Mouse (Mus musculus): ENCODE results near the gene Syvn1. TPM values are rescaled to one million over a fixed set of nuclear protein-coding genes. Genes with fewer than 3 reads are reported as not detected.

Syvn1 gene
- total RNA-seq (2021) = 10 to 100 TPM; 21.3 to 24.2 TPM
- 17.1 and 23.1 TPM in 2 replicates for polyA plus RNA-seq (2012; rRNA removed)
- long read RNA-seq, transcript Syvn1-204 (16 exons, 3,464 nt) = major isoform, 13 of 23 reads
- long read RNA-seq, partial matches to known transcripts = 7 of 23 reads
- long read RNA-seq, other reads (novel, unspliced or antisense) = 3 of 23 reads

- no peaks in the 10 kb centered on the region for H3K36me3 ChIP-seq (ENCODE audit: control insufficient read depth, insufficient read depth, low read length)
- peaks cover 3% of the 10 kb centered on the region; the same call in 1 of the 2 replicates for H3K79me2 ChIP-seq (replicated peaks; ENCODE audit: control insufficient read depth, insufficient read depth, low read length)
- no peaks in the 10 kb centered on the region for H3K27me3 ChIP-seq (ENCODE audit: control insufficient read depth, insufficient read depth, low read length)
- peak within 1 kb of the TSS; percentile 82 for H3K4me3 ChIP-seq
- peak within 1 kb of the TSS; percentile 99 for H3K27ac ChIP-seq
- TF ChIP-seq CTCF (IDR thresholded peaks at IDR 0.05) (no peak), POLR2A (IDR thresholded peaks at IDR 0.05; ENCODE audit: insufficient read depth, low read depth, low read length) (peak; percentile 81), EP300 (IDR thresholded peaks at IDR 0.05; ENCODE audit: insufficient read depth, low read depth, low read length) (peak; percentile 27; the same call in 1 of the 2 replicates)
- H3K4me1 ChIP-seq (ENCODE audit: control insufficient read depth, insufficient read depth, low read length) = peaks cover 5% of the 10 kb centered on the region
- intact Hi-C loops (cut with DNase I) = loop anchor here (10.0 kb wide), 1 partner anchor 78 kb away; the partner anchor contains the start of gene Snx15
- DNase-seq = peak; percentile 93 to 94
- under 1% methylated on average over 65 of the region's 65 CpGs for WGBS
- peak within 1 kb of the TSS; percentile 91 for H3K9ac ChIP-seq (ENCODE audit: low read depth, low read length)
Measured at GRCm38 (mm10) chr19:6046294-6047153, at the start of gene Syvn1. Gene Syvn1 (plus strand): TSS chr19:6046576.

DNA sequence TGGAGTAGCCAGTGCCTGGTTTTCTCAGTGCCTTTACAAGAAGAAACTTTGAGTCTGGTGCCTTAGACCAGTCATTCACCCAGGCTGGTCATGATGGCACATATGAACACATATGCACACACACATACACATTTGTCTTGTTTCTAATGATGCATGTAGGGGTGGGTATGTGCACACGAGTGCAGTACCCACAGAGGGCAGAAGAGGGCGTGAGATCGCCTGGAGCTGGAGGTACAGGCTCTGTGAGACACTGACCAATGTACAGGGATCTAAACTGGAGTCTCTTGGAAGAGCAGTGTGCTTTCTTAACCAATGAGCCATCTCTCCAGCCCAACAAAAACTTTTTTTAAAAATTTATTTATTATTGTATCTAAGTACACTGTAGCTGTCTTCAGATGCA is 48.2 kb upstream of the Syvn1 start:
- WGBS = 84% methylated on average over 3 of the region's 3 CpGs
- Histone ChIP-seq H3K4me3 (no peak overlapping the region), H3K27me3 (ENCODE audit: control insufficient read depth, insufficient read depth, low read length) (no peaks in the 10 kb centered on the region), H3K27ac (no peak overlapping the region), H3K79me2 (replicated peaks; ENCODE audit: control insufficient read depth, insufficient read depth, low read length) (no peaks in the 10 kb centered on the region), H3K4me1 (ENCODE audit: control insufficient read depth, insufficient read depth, low read length) (no peaks in the 10 kb centered on the region), H3K36me3 (ENCODE audit: control insufficient read depth, insufficient read depth, low read length) (no peaks in the 10 kb centered on the region), H3K9ac (ENCODE audit: low read depth, low read length) (no peak overlapping the region)
- TF ChIP-seq EP300 (IDR thresholded peaks at IDR 0.05; ENCODE audit: insufficient read depth, low read depth, low read length) (no peak), POLR2A (IDR thresholded peaks at IDR 0.05; ENCODE audit: insufficient read depth, low read depth, low read length) (no peak), CTCF (IDR thresholded peaks at IDR 0.05) (peak; percentile 33)
- DNase-seq = no peak
- intact Hi-C loops (cut with DNase I) = no loop called here

DNA sequence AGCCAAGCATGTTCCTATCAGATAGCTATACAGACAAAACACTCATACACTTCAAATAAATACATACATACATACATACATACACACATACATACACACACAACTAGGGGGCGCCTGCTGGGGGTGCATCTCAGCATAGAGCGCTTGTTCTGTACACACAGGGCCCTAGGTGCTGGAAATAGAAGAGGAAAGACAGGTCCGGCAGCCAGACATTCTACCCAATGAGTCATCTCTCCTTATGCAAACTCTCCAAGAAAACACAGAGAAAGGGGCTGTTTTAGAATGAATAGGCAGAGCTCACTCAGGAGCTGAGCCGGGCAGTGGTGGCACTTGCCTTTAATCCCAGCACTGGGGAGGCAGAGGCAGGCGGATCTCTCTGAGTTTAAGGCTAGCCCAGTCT is 46.4 kb upstream of the Syvn1 start:
- Histone ChIP-seq H3K9ac (ENCODE audit: low read depth, low read length) (no peak overlapping the region), H3K4me1 (ENCODE audit: control insufficient read depth, insufficient read depth, low read length) (no peaks in the 10 kb centered on the region), H3K36me3 (ENCODE audit: control insufficient read depth, insufficient read depth, low read length) (no peaks in the 10 kb centered on the region), H3K4me3 (no peak overlapping the region), H3K27me3 (ENCODE audit: control insufficient read depth, insufficient read depth, low read length) (no peaks in the 10 kb centered on the region), H3K79me2 (replicated peaks; ENCODE audit: control insufficient read depth, insufficient read depth, low read length) (no peaks in the 10 kb centered on the region), H3K27ac (no peak overlapping the region)
- intact Hi-C loops (cut with DNase I) = no loop called here
- DNase-seq = no peak
- TF ChIP-seq CTCF (IDR thresholded peaks at IDR 0.05) = no peak
- no peak for TF ChIP-seq POLR2A (IDR thresholded peaks at IDR 0.05; ENCODE audit: insufficient read depth, low read depth, low read length)
- TF ChIP-seq EP300 (IDR thresholded peaks at IDR 0.05; ENCODE audit: insufficient read depth, low read depth, low read length) = no peak
- WGBS = 73% methylated on average over 5 of the region's 5 CpGs

GRCm38 (mm10) chr19:6005541-6005940 is 40.8 kb upstream of the Syvn1 start:
- no peaks in the 10 kb centered on the region for H3K27me3 ChIP-seq (ENCODE audit: control insufficient read depth, insufficient read depth, low read length)
- H3K9ac ChIP-seq (ENCODE audit: low read depth, low read length) = no peak overlapping the region
- no peak for TF ChIP-seq EP300 (IDR thresholded peaks at IDR 0.05; ENCODE audit: insufficient read depth, low read depth, low read length)
- TF ChIP-seq CTCF (IDR thresholded peaks at IDR 0.05) = no peak
- TF ChIP-seq POLR2A (IDR thresholded peaks at IDR 0.05; ENCODE audit: insufficient read depth, low read depth, low read length) = no peak
- no peak overlapping the region for H3K4me3 ChIP-seq
- H3K27ac ChIP-seq = no peak overlapping the region
- 76% methylated on average over 11 of the region's 11 CpGs for WGBS
- H3K36me3 ChIP-seq (ENCODE audit: control insufficient read depth, insufficient read depth, low read length) = no peaks in the 10 kb centered on the region
- no peak for DNase-seq
- H3K4me1 ChIP-seq (ENCODE audit: control insufficient read depth, insufficient read depth, low read length) = no peaks in the 10 kb centered on the region
- no peaks in the 10 kb centered on the region for H3K79me2 ChIP-seq (replicated peaks; ENCODE audit: control insufficient read depth, insufficient read depth, low read length)
- intact Hi-C loops (cut with DNase I) = no loop called here

- no peak for DNase-seq
- 91% methylated on average over 13 of the region's 13 CpGs for WGBS
- Histone ChIP-seq H3K9ac (ENCODE audit: low read depth, low read length) (no peak overlapping the region), H3K79me2 (replicated peaks; ENCODE audit: control insufficient read depth, insufficient read depth, low read length) (no peaks in the 10 kb centered on the region), H3K4me3 (no peak overlapping the region), H3K27ac (no peak overlapping the region), H3K36me3 (ENCODE audit: control insufficient read depth, insufficient read depth, low read length) (no peaks in the 10 kb centered on the region), H3K4me1 (ENCODE audit: control insufficient read depth, insufficient read depth, low read length) (no peaks in the 10 kb centered on the region), H3K27me3 (ENCODE audit: control insufficient read depth, insufficient read depth, low read length) (no peaks in the 10 kb centered on the region)
- intact Hi-C loops (cut with DNase I) = no loop called here
- TF ChIP-seq EP300 (IDR thresholded peaks at IDR 0.05; ENCODE audit: insufficient read depth, low read depth, low read length) = no peak
- no peak for TF ChIP-seq POLR2A (IDR thresholded peaks at IDR 0.05; ENCODE audit: insufficient read depth, low read depth, low read length)
- no peak for TF ChIP-seq CTCF (IDR thresholded peaks at IDR 0.05)
Measured at GRCm38 (mm10) chr19:6007013-6007412, 39.4 kb upstream of the Syvn1 start.

DNA sequence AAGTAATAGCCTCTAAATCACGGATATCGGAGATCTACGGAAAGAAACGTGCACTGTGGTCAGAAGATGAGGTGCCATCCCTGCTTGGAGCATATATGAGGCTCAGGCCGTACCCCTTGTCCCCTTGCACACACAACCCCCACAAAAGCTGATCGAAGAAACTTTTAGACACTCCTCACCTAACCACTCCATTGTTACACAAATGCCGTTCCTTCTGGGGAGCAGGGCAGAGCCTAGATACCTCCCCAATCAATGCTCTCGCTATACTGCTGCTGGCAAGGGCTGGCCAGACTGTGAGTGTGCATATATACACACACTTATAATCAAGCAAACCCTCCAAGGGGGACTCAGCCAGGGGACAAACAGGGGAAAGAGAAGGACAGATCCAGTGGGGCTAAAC is 37.2 kb upstream of the Syvn1 start:
- Histone ChIP-seq H3K27ac (no peak overlapping the region), H3K4me3 (no peak overlapping the region), H3K9ac (ENCODE audit: low read depth, low read length) (no peak overlapping the region), H3K27me3 (ENCODE audit: control insufficient read depth, insufficient read depth, low read length) (no peaks in the 10 kb centered on the region), H3K79me2 (replicated peaks; ENCODE audit: control insufficient read depth, insufficient read depth, low read length) (no peaks in the 10 kb centered on the region), H3K36me3 (ENCODE audit: control insufficient read depth, insufficient read depth, low read length) (no peaks in the 10 kb centered on the region), H3K4me1 (ENCODE audit: control insufficient read depth, insufficient read depth, low read length) (no peaks in the 10 kb centered on the region)
- WGBS = 89% methylated on average over 8 of the region's 8 CpGs
- no peak for DNase-seq
- no peak for TF ChIP-seq POLR2A (IDR thresholded peaks at IDR 0.05; ENCODE audit: insufficient read depth, low read depth, low read length)
- TF ChIP-seq CTCF (IDR thresholded peaks at IDR 0.05) = no peak
- no peak for TF ChIP-seq EP300 (IDR thresholded peaks at IDR 0.05; ENCODE audit: insufficient read depth, low read depth, low read length)
- intact Hi-C loops (cut with DNase I) = no loop called here

Data from heart, adult 2 months (tissue).